Mouse (Mus musculus): ENCODE measurements at regions not wholly inside any gene's neighbourhood (a gene's known extent, or its start where the extent isn't known, plus 50 kb on each side); places are given as distances from the start of the nearest gene placed in this dataset.

GRCm38 (mm10) chr14:58967975-58968374 is 174.7 kb downstream of the 1700129C05Rik start:
- DNase-seq (ENCODE audit: low spot score in 2 of 2) = no peak

- no peak for DNase-seq (ENCODE audit: low spot score in 2 of 2)
These were observed 175.5 kb downstream of the 1700129C05Rik start for GRCm38 (mm10) chr14:58967163-58967562.

- DNase-seq (ENCODE audit: low spot score in 2 of 2) = peak in 1 of 2 experiments; percentile 5
These were observed 197.7 kb downstream of the 1700129C05Rik start for GRCm38 (mm10) chr14:58944958-58945357.

- no peak for DNase-seq (ENCODE audit: low spot score in 2 of 2)
These were observed 199.4 kb downstream of the 1700129C05Rik start for GRCm38 (mm10) chr14:58943267-58943765.

GRCm38 (mm10) chr14:58939086-58939485 is 203.6 kb downstream of the 1700129C05Rik start:
- DNase-seq (ENCODE audit: low spot score in 2 of 2) = no peak

- DNase-seq (ENCODE audit: low spot score in 2 of 2) = no peak
These were observed 204.1 kb downstream of the 1700129C05Rik start for GRCm38 (mm10) chr14:58938601-58938970.

GRCm38 (mm10) chr14:58937791-58938600 is 204.7 kb downstream of the 1700129C05Rik start:
- DNase-seq (ENCODE audit: low spot score in 2 of 2) = no peak

GRCm38 (mm10) chr14:58937331-58937730 is 205.4 kb downstream of the 1700129C05Rik start:
- no peak for DNase-seq (ENCODE audit: low spot score in 2 of 2)

GRCm38 (mm10) chr14:58936131-58936530 is 206.6 kb downstream of the 1700129C05Rik start:
- no peak for DNase-seq (ENCODE audit: low spot score in 2 of 2)

- DNase-seq (ENCODE audit: low spot score in 2 of 2) = no peak
These were observed 224.8 kb downstream of the 1700129C05Rik start for GRCm38 (mm10) chr14:58917853-58918252.

GRCm38 (mm10) chr14:58917228-58917627 is 225.5 kb downstream of the 1700129C05Rik start:
- no peak for DNase-seq (ENCODE audit: low spot score in 2 of 2)

- DNase-seq (ENCODE audit: low spot score in 2 of 2) = no peak
These were observed 227.8 kb downstream of the 1700129C05Rik start for GRCm38 (mm10) chr14:58914937-58915336.

GRCm38 (mm10) chr14:58910846-58911245 is 231.8 kb downstream of the 1700129C05Rik start:
- DNase-seq (ENCODE audit: low spot score in 2 of 2) = no peak

GRCm38 (mm10) chr14:58907932-58908331 is 234.8 kb downstream of the 1700129C05Rik start:
- no peak for DNase-seq (ENCODE audit: low spot score in 2 of 2)

GRCm38 (mm10) chr14:58907359-58907758 is 235.3 kb downstream of the 1700129C05Rik start:
- no peak for DNase-seq (ENCODE audit: low spot score in 2 of 2)

- no peak for DNase-seq (ENCODE audit: low spot score in 2 of 2)
These were observed 236.1 kb downstream of the 1700129C05Rik start for GRCm38 (mm10) chr14:58906631-58907030.

GRCm38 (mm10) chr14:58868176-58868949 is 274.3 kb downstream of the 1700129C05Rik start:
- DNase-seq (ENCODE audit: low spot score in 2 of 2) = no peak

GRCm38 (mm10) chr14:58867396-58868107 is 275.1 kb downstream of the 1700129C05Rik start:
- DNase-seq (ENCODE audit: low spot score in 2 of 2) = no peak

GRCm38 (mm10) chr14:58854871-58855270 is 287.8 kb downstream of the 1700129C05Rik start:
- DNase-seq (ENCODE audit: low spot score in 2 of 2) = no peak

- no peak for DNase-seq (ENCODE audit: low spot score in 2 of 2)
These were observed 298.1 kb downstream of the 1700129C05Rik start for GRCm38 (mm10) chr14:58844565-58844964.

GRCm38 (mm10) chr14:58842196-58842886 is 300.4 kb downstream of the 1700129C05Rik start:
- DNase-seq (ENCODE audit: low spot score in 2 of 2) = no peak
